Mouse (Mus musculus): Measurements from ENCODE around the gene Espl1.

- TF ChIP-seq CTCF (IDR thresholded peaks at IDR 0.05 in 2 of 3, conservative IDR thresholded peaks at IDR 0.05 in 1 of 3; ENCODE audit: control insufficient read depth in 1 of 3, insufficient read depth in 1 of 3, low read depth in 2 of 3, low read length in 3 of 3, poor library complexity in 1 of 3, severe bottlenecking in 1 of 3) (peak; percentile 70 to 90 (median 80)), ZC3H11A (IDR thresholded peaks at IDR 0.05; ENCODE audit: low read depth, low read length) (peak; percentile 51), ELF1 (IDR thresholded peaks at IDR 0.05; ENCODE audit: low read depth, low read length) (0 out of 2 replicates have a peak, but pooled peaks have one; percentile 24), ZMIZ1 (IDR thresholded peaks at IDR 0.05; ENCODE audit: low read depth, low read length) (no peak), EP300 (IDR thresholded peaks at IDR 0.05; ENCODE audit: low read depth in 1 of 2, low read length in 2 of 2) (no peak), MEF2A (IDR thresholded peaks at IDR 0.05; ENCODE audit: extremely low read depth, insufficient replicate concordance, low read depth, low read length, poor library complexity, severe bottlenecking) (no peak)
These were observed 45.5 kb downstream of the Espl1 start for GRCm38 (mm10) chr15:102341580-102341979.

All from MEL (cell line).